Mouse (Mus musculus) frontal cortex, adult 2 months (tissue): ENCODE results near the gene Gm11009. TPM values are rescaled to one million over a fixed set of nuclear protein-coding genes. Genes with fewer than 3 reads are reported as not detected.
"Not testable (repeated sequence)": the region's sequence is repeated elsewhere in the genome, so short reads cannot be mapped to it uniquely, and the experiment has no call there.

Experiments used
- DNase-seq, 2 experiments: peaks; one replicate each; pipeline ENCODE4 v3.0.0; 2022; ENCODE audit warnings: low spot score in 1 of 2; ENCODE audit errors: extremely low spot score in 1 of 2
- polyA plus RNA-seq: library from polyadenylated mRNA; depleted of rRNA; stranded (reverse); fragments of >200 nt; gene quantifications from 2 replicates; pipeline ENCODE4 v1.2.3, GENCODE M21; 2012; rRNA removed

Gene Gm11009
- not detected in 2 replicates for polyA plus RNA-seq

- not testable (repeated sequence) for DNase-seq
Observed at GRCm38 (mm10) chr2:176319394-176319793, at the start of gene Gm11009. Gm11009 (minus strand) TSS chr2:176319494.

Other genes with a start within 250 kb of the Gm11009 start
- 1.1 and 10.7 TPM in 2 replicates for gene Gm2004, start 169.7 kb downstream of the Gm11009 start, polyA plus RNA-seq
- 0.80 and 5.7 TPM in 2 replicates for gene 2210418O10Rik, start 92.9 kb downstream of the Gm11009 start, polyA plus RNA-seq
- 1.0 and 3.4 TPM in 2 replicates for gene Gm14435, start 104.1 kb upstream of the Gm11009 start, polyA plus RNA-seq
- 15.5 and 19.0 TPM in 2 replicates for gene Gm14434, start 167.3 kb upstream of the Gm11009 start, polyA plus RNA-seq
- not detected in 2 replicates for gene Zfp967, start 201.6 kb upstream of the Gm11009 start, polyA plus RNA-seq